ENCODE assay signal across 35 mouse cellular contexts in genomic region chr5:73896785-73897184, GRCm38 (mm10).
"Had no signal": no experiment of that assay in that cellular context is flagged by ENCODE, and none has a peak within 500 bp of the region (broad histone marks: within the 10 kb centered on the region; RNA-seq: fewer than 3 reads in every experiment).

No protein-coding gene starts in this region.

- ATAC-seq: hindbrain, embryonic 16.5 days; hindbrain, postnatal 0 days; inflammation-experienced regulatory T-cells, adult 6 months; intestine, embryonic 15.5 days; intestine, embryonic 16.5 days; intestine, postnatal 0 days had no signal

- H3K9me3 ChIP-seq: heart, embryonic 10.5 days; heart, embryonic 15.5 days; hindbrain, embryonic 15.5 days; intestine, embryonic 15.5 days; kidney, embryonic 15.5 days had no signal

- H3K27ac ChIP-seq: heart, embryonic 10.5 days; heart, embryonic 13.5 days; heart, embryonic 15.5 days; hindbrain, embryonic 10.5 days; hindbrain, embryonic 12.5 days; hindbrain, embryonic 13.5 days; hindbrain, embryonic 14.5 days; hindbrain, embryonic 15.5 days; hindbrain, postnatal 0 days; intestine, embryonic 15.5 days; kidney, embryonic 15.5 days; kidney, postnatal 0 days; layer of hippocampus, adult 2 months had no signal

- H3K4me2 ChIP-seq: heart, embryonic 11.5 days; heart, embryonic 12.5 days; heart, embryonic 13.5 days; heart, embryonic 15.5 days; hindbrain, embryonic 12.5 days; hindbrain, embryonic 13.5 days; hindbrain, embryonic 14.5 days; hindbrain, embryonic 15.5 days; intestine, embryonic 15.5 days; kidney, embryonic 15.5 days had no signal

- DNase-seq: heart, postnatal 10 days; heart, postnatal 14 days; heart, postnatal 36 days; heart, postnatal 4 days; kidney, adult 11 months; kidney, adult 18-20 months; kidney, adult 2 months; kidney, adult 8-10 months; kidney, adult 9 months; kidney, postnatal 10 days; kidney, postnatal 14 days; kidney, postnatal 25 days; kidney, postnatal 36 days; kidney, postnatal 4 days; layer of hippocampus, adult 9-11 months; layer of hippocampus, postnatal 36 days had no signal

- H3K9ac ChIP-seq: heart, embryonic 12.5 days; heart, embryonic 13.5 days; heart, embryonic 15.5 days; hindbrain, embryonic 12.5 days; hindbrain, embryonic 13.5 days; hindbrain, embryonic 14.5 days; hindbrain, embryonic 15.5 days; intestine, embryonic 15.5 days; kidney, embryonic 15.5 days had no signal

- H3K36me3 ChIP-seq: heart, embryonic 10.5 days; heart, embryonic 12.5 days; heart, embryonic 13.5 days; heart, embryonic 15.5 days; hindbrain, embryonic 10.5 days; hindbrain, embryonic 12.5 days; hindbrain, embryonic 13.5 days; hindbrain, embryonic 15.5 days; intestine, embryonic 15.5 days; kidney, embryonic 15.5 days had no signal

- H3K27me3 ChIP-seq: heart, embryonic 12.5 days; heart, embryonic 13.5 days; heart, embryonic 15.5 days; hindbrain, embryonic 12.5 days; hindbrain, embryonic 13.5 days; hindbrain, embryonic 15.5 days; intestine, embryonic 15.5 days; kidney, embryonic 15.5 days had no signal

- H3K4me3 ChIP-seq: heart, embryonic 10.5 days; heart, embryonic 12.5 days; heart, embryonic 13.5 days; heart, embryonic 15.5 days; hindbrain, embryonic 10.5 days; hindbrain, embryonic 12.5 days; hindbrain, embryonic 13.5 days; hindbrain, embryonic 15.5 days; intestine, embryonic 15.5 days; kidney, embryonic 15.5 days; layer of hippocampus, adult 2 months had no signal

- H3K4me1 ChIP-seq: heart, embryonic 10.5 days; heart, embryonic 12.5 days; heart, embryonic 13.5 days; heart, embryonic 15.5 days; hindbrain, embryonic 12.5 days; hindbrain, embryonic 15.5 days; intestine, embryonic 15.5 days; kidney, embryonic 15.5 days had no signal
